Mouse (Mus musculus) cerebellum, adult 2 months (tissue): ENCODE results near the gene Mlh3. TPM values are rescaled to one million over a fixed set of nuclear protein-coding genes. Genes with fewer than 3 reads are reported as not detected.
A peak's percentile ranks its signal among the peaks of the same experiment; 100 is the strongest.

ENCODE experiments used
- DNase-seq, 2 experiments: peaks; one replicate each; pipeline ENCODE4 v3.0.0; 2021
- H3K27ac ChIP-seq: fragments of 200-500 bp; 2 replicates; pipeline ENCODE4 v1.5.1; 2012; ENCODE audit warnings: low read length, control low read depth, inconsistent platforms; ENCODE audit not compliant: insufficient read depth
- H3K27me3 ChIP-seq: fragments of 200-500 bp; 2 replicates; pipeline ENCODE4 v1.6.1; 2012; ENCODE audit warnings: inconsistent platforms, mild to moderate bottlenecking, low read length, moderate library complexity; ENCODE audit not compliant: control insufficient read depth, insufficient read depth
- H3K4me1 ChIP-seq: fragments of 200-500 bp; 2 replicates; pipeline ENCODE4 v1.6.1; 2011; ENCODE audit warnings: low read length; ENCODE audit not compliant: control insufficient read depth, insufficient read depth
- H3K4me3 ChIP-seq: fragments of 200-500 bp; replicated peaks from 2 replicates; pipeline ENCODE3; 2011; ENCODE audit warnings: mild to moderate bottlenecking, low read depth, low read length, control low read depth; ENCODE audit not compliant: insufficient read depth
- CTCF ChIP-seq: fragments of 200-500 bp; IDR thresholded peaks from 2 replicates; pipeline ENCODE4 v1.5.1; 2011; ENCODE audit warnings: low read depth, mild to moderate bottlenecking, control low read depth, low read length, moderate library complexity, borderline replicate concordance; ENCODE audit not compliant: insufficient read depth
- POLR2A ChIP-seq: fragments of 200-500 bp; IDR thresholded peaks from 2 replicates; pipeline ENCODE4 v1.6.1; 2011; ENCODE audit warnings: low read length, control low read depth, borderline replicate concordance; ENCODE audit not compliant: insufficient read depth
- WGBS: fragments of 180-500 bp; shearing (Covaris S2); methylation state at CpG from one replicate; pipeline ENCODE4 v1.1.7; 2018; 5-methylcytosine and 5-hydroxymethylcytosine counted together
- polyA plus RNA-seq: library from polyadenylated mRNA; depleted of rRNA; stranded (reverse); fragments of >200 nt; gene quantifications from 2 replicates; pipeline ENCODE4 v1.2.3, GENCODE M21; 2012

The Mlh3 gene
- polyA plus RNA-seq, 1 experiment: 11.7 TPM

DNA sequence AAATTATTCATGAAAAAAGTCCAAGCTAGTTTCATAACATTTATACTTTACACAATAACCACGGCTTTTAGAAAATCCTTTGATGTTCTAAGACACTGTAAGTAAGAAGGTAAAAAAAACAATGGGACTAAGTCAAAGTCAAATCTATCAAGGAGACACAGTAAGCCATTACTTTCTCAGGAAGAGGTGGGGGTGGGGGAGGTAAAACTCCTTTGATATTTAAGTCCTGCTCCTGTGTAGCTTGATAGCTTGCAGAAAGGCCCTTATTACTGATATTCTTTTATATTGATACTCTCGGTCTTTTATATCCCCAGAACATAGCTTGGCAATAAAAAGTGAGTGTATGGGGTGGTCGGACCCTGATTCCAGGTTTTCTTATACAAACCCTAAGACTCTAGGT lies 578 bp downstream of the Mlh3 start:
- Histone ChIP-seq H3K27ac (peak overlapping the region; percentile 18; the same call in 1 of the 2 replicates), H3K27me3 (no peaks in the 10 kb centered on the region), H3K4me1 (peaks cover 2% of the 10 kb centered on the region; the same call in 1 of the 2 replicates), H3K4me3 (peak overlapping the region; percentile 50)
- no peak for DNase-seq
- no peak for TF ChIP-seq CTCF
- TF ChIP-seq POLR2A: no peak
- 53% methylated on average over 3 of the region's 3 CpGs for WGBS

DNA sequence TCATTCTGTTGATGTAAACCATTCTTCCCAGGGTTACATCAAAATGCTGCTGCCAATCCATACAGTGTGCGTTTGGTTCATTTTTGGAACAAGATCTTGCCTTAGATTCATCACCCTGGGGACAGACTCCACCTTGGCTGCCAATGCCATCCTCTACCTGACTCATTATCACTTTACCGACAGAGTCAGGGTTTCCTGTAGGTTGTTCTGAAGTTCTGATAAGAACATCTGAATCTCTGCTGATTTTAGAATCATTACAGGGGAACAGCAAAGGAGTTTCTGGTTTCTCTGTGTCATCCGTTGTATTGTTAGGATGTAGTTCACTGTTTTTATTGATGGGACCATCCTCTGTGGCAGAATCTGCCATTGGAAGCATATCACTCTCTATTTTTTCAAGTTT lies 4.2 kb downstream of the Mlh3 start:
- H3K4me1 ChIP-seq: peaks cover 2% of the 10 kb centered on the region; the same call in 1 of the 2 replicates
- no peaks in the 10 kb centered on the region for H3K27me3 ChIP-seq
- H3K27ac ChIP-seq: no peak overlapping the region
- TF ChIP-seq POLR2A: no peak
- TF ChIP-seq CTCF: no peak
- 90% methylated on average over 3 of the region's 3 CpGs for WGBS
- no peak for DNase-seq
- no peak overlapping the region for H3K4me3 ChIP-seq

DNA sequence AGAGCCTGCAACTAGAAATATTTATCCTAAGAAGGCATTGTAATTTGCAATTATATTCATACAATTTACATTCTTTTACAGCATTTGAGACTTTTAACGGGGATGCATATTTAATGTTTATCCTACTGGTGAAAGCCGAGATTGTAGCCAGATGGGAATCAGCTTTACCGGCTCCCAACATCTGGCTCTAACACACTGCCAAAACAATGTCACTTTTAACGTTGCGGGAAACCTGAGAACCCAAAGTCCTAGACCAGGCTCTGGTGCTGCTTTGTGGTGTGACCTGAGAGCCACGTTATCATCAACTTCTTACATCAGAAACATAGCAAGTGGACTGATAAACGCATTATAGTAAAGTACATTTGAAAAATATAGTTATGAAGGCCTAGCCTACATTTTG lies 5.5 kb downstream of the Mlh3 start:
- Histone ChIP-seq H3K4me3 (no peak overlapping the region), H3K27ac (no peak overlapping the region), H3K27me3 (no peaks in the 10 kb centered on the region), H3K4me1 (peaks cover 2% of the 10 kb centered on the region; the same call in 1 of the 2 replicates)
- 39% methylated on average over 7 of the region's 7 CpGs for WGBS
- no peak for DNase-seq
- TF ChIP-seq CTCF: no peak
- no peak for TF ChIP-seq POLR2A

DNA sequence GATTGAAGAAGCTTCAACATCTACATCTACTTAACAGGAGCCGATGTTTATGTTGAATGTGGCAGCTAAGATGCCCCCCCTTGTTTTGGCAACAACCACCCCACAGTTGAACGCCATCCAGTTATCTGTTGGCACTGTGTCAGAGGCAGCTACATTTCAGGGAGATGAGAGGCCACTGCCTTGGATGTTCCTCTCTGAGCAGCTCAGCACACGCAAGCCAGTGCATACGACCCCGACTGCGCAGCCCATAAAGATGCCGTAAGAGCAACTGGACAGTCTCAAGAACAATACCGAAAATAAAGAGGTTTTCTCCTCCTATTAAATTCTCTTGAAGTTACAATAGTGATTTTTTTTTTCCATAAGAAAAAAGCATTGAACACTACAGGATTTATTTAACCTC lies 5.9 kb downstream of the Mlh3 start:
- DNase-seq: no peak
- TF ChIP-seq POLR2A: no peak
- TF ChIP-seq CTCF: no peak
- Histone ChIP-seq H3K4me1 (peaks cover 2% of the 10 kb centered on the region; the same call in 1 of the 2 replicates), H3K4me3 (no peak overlapping the region), H3K27me3 (no peaks in the 10 kb centered on the region), H3K27ac (no peak overlapping the region)
- WGBS: 19% methylated on average over 8 of the region's 8 CpGs

DNA sequence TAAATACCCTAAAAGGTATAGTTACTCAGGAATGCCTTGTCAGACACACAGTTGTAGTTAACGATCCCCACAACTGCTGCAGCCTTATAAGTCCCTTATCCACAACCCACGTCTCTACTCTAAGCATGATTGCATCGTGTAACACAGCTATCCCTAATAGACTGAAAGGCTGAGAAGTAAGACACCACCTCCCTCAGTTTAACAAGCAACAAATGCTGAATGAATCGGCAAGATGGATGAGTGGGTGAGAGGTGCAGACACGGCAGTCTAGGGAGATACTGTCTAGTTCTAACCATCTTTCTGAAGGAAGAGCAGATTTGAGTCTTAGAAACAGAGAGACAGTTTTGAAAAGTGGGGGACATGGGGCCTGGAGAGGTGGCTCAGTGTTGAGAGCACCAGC lies 7.2 kb downstream of the Mlh3 start:
- H3K27me3 ChIP-seq: no peaks in the 10 kb centered on the region
- WGBS: 83% methylated on average over 5 of the region's 5 CpGs
- no peak for DNase-seq
- no peak overlapping the region for H3K27ac ChIP-seq
- H3K4me1 ChIP-seq: peaks cover 2% of the 10 kb centered on the region; the same call in 1 of the 2 replicates
- TF ChIP-seq CTCF (no peak), POLR2A (no peak)
- no peak overlapping the region for H3K4me3 ChIP-seq

DNA sequence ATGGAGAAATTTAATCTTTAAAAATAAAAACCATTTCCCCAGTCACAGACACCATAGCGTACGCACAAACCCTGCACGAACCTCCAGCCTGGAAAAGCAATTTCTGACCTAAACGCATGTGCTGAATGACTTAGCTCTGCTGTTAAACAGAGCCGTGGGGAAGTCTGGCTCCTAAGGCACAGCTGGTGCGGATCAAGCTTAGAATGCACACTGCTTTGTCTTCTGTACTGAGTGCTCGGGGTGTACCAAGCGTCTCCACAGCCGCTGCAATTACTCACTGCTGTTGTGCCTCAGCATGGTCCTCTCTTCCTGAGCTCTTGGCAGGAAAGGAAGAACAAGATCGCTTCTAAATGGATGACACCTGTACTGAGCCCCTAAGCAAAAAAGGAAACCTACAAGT lies 7.9 kb downstream of the Mlh3 start:
- Histone ChIP-seq H3K4me1 (peaks cover 2% of the 10 kb centered on the region; the same call in 1 of the 2 replicates), H3K4me3 (no peak overlapping the region), H3K27me3 (no peaks in the 10 kb centered on the region), H3K27ac (no peak overlapping the region)
- WGBS: 41% methylated on average over 10 of the region's 10 CpGs
- no peak for DNase-seq
- TF ChIP-seq CTCF (no peak), POLR2A (no peak)

DNA sequence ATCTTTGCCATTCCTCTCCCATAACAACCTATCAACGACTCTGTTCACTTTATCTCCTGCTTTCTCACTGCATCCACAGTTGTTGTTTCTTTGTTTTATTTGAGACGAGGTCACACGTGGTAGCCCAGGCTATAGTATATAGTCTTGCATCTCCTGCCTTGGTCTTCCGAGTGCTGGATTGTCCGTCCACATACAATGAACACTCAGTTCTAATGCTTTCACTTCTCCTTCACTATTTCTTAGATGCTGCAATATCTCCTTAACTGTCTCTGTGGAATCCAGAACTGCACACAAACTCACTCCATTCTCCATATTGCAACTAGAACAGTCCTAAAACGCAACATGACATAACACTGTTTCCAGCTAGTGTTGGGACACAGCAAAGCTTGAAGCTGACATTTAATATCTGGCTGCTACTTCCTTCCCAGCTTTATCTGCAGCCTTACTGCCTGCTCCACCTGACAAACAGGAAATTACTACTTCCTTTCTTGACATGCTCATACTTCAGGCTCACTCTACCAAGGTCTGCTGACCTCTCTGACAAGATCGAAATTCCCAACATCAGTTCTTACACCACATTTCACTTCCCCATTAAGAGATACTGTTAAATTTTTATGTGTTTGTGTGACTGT lies 13.3 kb downstream of the Mlh3 start:
- DNase-seq: no peak
- 87% methylated on average over 7 of the region's 7 CpGs for WGBS
- H3K4me1 ChIP-seq: no peaks in the 10 kb centered on the region
- H3K27ac ChIP-seq: no peak overlapping the region
- no peaks in the 10 kb centered on the region for H3K27me3 ChIP-seq
- TF ChIP-seq CTCF (no peak), POLR2A (no peak)
- H3K4me3 ChIP-seq: no peak overlapping the region

DNA sequence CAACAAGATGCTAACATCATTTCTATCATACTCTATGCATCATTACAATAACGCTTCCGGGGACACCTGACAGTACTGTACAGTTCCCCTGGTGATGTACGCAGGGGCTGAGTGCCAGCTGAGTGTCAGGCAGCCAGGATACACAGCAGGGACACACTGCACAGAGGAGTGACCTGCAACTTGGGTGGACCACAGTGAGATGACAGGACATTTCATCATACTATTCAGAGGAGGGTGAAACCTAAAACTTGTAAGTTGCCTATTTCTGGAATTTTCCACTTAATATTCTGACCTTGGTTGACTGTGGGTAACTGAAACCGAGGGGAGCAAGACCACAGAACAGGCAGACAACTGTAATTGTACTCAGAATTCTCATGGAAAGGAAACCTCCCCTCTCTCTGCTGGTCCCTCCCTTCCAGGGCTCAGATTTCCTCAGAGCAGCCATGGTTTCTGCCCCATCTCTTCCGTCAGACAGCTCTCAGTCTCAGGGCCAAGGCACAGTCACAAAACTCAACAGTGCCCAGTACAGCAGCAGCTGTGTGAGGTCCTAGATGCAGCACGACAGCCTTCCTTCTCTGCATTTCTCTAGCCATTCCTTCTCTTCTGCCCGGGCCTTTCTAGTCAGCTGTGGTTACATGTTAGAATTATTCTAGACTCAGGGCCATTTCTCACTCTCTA lies 14.2 kb downstream of the Mlh3 start:
- 36% methylated on average over 7 of the region's 7 CpGs for WGBS
- H3K4me3 ChIP-seq: no peak overlapping the region
- H3K27me3 ChIP-seq: no peaks in the 10 kb centered on the region
- no peak for DNase-seq
- no peak for TF ChIP-seq CTCF
- TF ChIP-seq POLR2A: no peak
- no peaks in the 10 kb centered on the region for H3K4me1 ChIP-seq
- H3K27ac ChIP-seq: no peak overlapping the region

DNA sequence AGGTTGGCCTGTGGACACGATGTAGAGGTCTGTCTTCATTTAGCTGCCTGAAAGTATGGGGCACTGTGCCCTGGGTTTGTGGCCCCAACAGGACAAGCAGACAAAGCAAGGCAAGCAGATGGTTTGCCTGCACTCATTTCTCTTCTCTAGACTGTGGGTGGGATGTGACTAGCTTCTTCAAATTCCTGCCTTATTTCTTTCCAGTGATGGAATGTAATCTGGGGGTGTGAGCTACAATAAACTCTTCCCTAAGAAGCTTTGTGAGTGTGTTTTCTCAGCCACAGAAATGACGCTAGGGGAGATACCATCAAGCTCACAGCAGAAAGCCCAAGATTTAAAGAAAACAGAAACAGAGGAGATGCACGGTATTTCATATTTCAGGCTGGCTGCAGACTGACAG lies 18.3 kb downstream of the Mlh3 start:
- Histone ChIP-seq H3K27ac (no peak overlapping the region), H3K4me3 (no peak overlapping the region), H3K4me1 (no peaks in the 10 kb centered on the region), H3K27me3 (no peaks in the 10 kb centered on the region)
- DNase-seq: no peak
- WGBS: 83% methylated on average over 3 of the region's 3 CpGs
- no peak for TF ChIP-seq CTCF
- TF ChIP-seq POLR2A: no peak
